Comparison of ENCODE assay signal across 24 mouse cellular contexts in genomic region chr9:94444140-94444789, GRCm38 (mm10).
"Had no signal": no experiment of that assay in that cellular context is flagged by ENCODE, and none has a peak within 500 bp of the region (broad histone marks: within the 10 kb centered on the region; RNA-seq: fewer than 3 reads in every experiment).

No protein-coding gene starts in this region.

- DNase-seq: gastrocnemius, adult 2 months; gastrocnemius, postnatal 14 days; gastrocnemius, postnatal 36 days; heart, adult 11 months; heart, adult 2 months; heart, postnatal 14 days; heart, postnatal 36 days; kidney, adult 11 months; kidney, adult 9 months; kidney, postnatal 10 days; kidney, postnatal 36 days; layer of hippocampus, adult 9-11 months; layer of hippocampus, postnatal 36 days; left cerebral cortex, postnatal 4 days had no signal

- H3K4me2 ChIP-seq: heart, embryonic 12.5 days; hindbrain, embryonic 13.5 days; hindbrain, embryonic 15.5 days; limb, embryonic 13.5 days; limb, embryonic 15.5 days; liver, embryonic 12.5 days had no signal

- H3K9me3 ChIP-seq: heart, embryonic 12.5 days; hindbrain, embryonic 13.5 days; hindbrain, embryonic 15.5 days; limb, embryonic 13.5 days; limb, embryonic 15.5 days; liver, embryonic 12.5 days had no signal

- H3K4me3 ChIP-seq: gastrocnemius, adult 2 months; heart, adult 2 months; heart, embryonic 12.5 days; hindbrain, embryonic 13.5 days; hindbrain, embryonic 15.5 days; limb, embryonic 13.5 days; limb, embryonic 15.5 days; liver, embryonic 12.5 days had no signal

- H3K27ac ChIP-seq: gastrocnemius, adult 2 months; heart, adult 2 months; hindbrain, embryonic 13.5 days; hindbrain, embryonic 15.5 days; hindbrain, postnatal 0 days; limb, embryonic 13.5 days; limb, embryonic 15.5 days; liver, embryonic 12.5 days; liver, embryonic 14.5 days had no signal

- H3K36me3 ChIP-seq: heart, embryonic 12.5 days; hindbrain, embryonic 13.5 days; hindbrain, embryonic 15.5 days; limb, embryonic 13.5 days; limb, embryonic 15.5 days; liver, embryonic 12.5 days had no signal

- H3K9ac ChIP-seq: heart, embryonic 12.5 days; hindbrain, embryonic 13.5 days; hindbrain, embryonic 15.5 days; limb, embryonic 13.5 days; limb, embryonic 15.5 days; liver, embryonic 12.5 days; liver, embryonic 14.5 days had no signal

- H3K27me3 ChIP-seq: heart, embryonic 12.5 days; hindbrain, embryonic 13.5 days; hindbrain, embryonic 15.5 days; limb, embryonic 13.5 days; limb, embryonic 15.5 days; liver, embryonic 12.5 days had no signal

- H3K4me1 ChIP-seq: heart, embryonic 12.5 days; hindbrain, embryonic 15.5 days; limb, embryonic 13.5 days; limb, embryonic 15.5 days; liver, embryonic 12.5 days had no signal

- ATAC-seq: forebrain, embryonic 16.5 days; hindbrain, postnatal 0 days; intestine, embryonic 16.5 days; liver, embryonic 12.5 days had no signal
